Mouse (Mus musculus): ENCODE data around the gene Ipo7. TPM values are rescaled to one million over a fixed set of nuclear protein-coding genes. Genes with fewer than 3 reads are reported as not detected.
"Not testable (repeated sequence)": the region's sequence is repeated elsewhere in the genome, so short reads cannot be mapped to it uniquely, and the experiment has no call there.

Ipo7 gene
- total RNA-seq (2021), result 10 to 100 TPM; 85.3 to 98.7 TPM
- long read RNA-seq, experiment 1, full-length matches to known transcripts, result 3 of 21 reads
- long read RNA-seq, experiment 1, partial matches to known transcripts, result 5 of 21 reads
- long read RNA-seq, experiment 1, other reads (novel, unspliced or antisense), result 13 of 21 reads
- long read RNA-seq, experiment 2, full-length matches to known transcripts, result 4 of 13 reads
- long read RNA-seq, experiment 2, partial matches to known transcripts, result 1 of 13 reads
- long read RNA-seq, experiment 2, other reads (novel, unspliced or antisense), result 8 of 13 reads

DNA sequence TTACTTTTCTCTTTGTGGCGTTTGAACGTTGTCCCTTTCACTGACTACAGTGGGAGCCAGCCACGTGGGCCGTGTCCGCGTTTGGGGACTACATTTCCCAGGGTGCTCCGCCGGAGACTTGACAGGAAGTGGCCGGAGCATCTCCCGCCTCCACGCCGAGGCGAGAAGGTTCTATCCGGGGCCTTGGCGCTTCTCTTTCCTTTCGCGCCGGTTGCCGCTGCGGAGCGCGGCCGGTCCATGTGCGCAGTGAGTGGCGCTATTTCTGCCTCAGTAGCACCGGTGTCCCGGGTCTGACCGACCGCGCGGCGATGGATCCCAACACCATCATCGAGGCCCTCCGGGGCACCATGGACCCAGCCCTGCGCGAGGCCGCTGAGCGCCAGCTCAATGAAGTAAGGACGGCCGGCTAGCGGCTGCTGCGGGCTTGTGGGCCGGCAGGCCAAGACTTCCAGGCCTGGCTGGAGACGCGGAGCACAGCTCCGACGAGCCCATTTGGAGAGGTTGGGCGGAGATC, at the start of gene Ipo7:
Ipo7 (plus strand) TSS at position 158 of the 514 bp plus-strand sequence.
- intact Hi-C loops (cut with DNase I), result loop anchor here (2.0 kb wide), 2 partner anchors 31 to 41 kb away; partner anchors contain the start of gene Tmem41b
- DNase-seq, result peak; percentile 90 to 94

- intact Hi-C loops (cut with DNase I), result loop anchor here (5.0 to 10.0 kb wide), 2 partner anchors 174 to 262 kb away; no protein-coding TSS in a partner anchor
- peak; percentile 42 to 64 for DNase-seq
These were observed 49.1 kb upstream of the Ipo7 start for GRCm38 (mm10) chr7:109968924-109969450.

DNA sequence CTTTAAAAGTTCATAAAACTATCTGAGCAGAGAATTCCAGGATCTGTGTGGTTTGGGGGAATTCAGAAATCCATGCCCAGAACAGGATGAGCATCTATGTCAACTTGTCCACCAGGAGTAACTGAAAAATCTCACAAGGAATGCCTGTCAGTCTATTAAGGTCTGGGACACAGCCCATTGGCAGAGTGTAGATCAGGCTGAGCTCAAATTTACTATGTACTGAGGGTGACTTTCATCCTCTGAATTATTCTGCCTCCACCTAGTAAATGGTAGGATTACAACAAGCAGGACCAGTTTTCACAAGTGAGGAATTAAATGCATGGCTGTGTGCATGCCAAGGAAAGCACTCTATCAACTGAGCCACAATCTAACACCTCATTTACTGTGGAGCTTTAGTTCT, 48.5 kb upstream of the Ipo7 start:
- DNase-seq, result no peak
- intact Hi-C loops (cut with DNase I), result loop anchor here (5.0 to 10.0 kb wide), 2 partner anchors 175 to 262 kb away; no protein-coding TSS in a partner anchor

- no peak for DNase-seq
- intact Hi-C loops (cut with DNase I), result no loop called here
These were observed 41.9 kb upstream of the Ipo7 start for GRCm38 (mm10) chr7:109975966-109976715.

- intact Hi-C loops (cut with DNase I), result not testable (repeated sequence)
- DNase-seq, result peak in 1 of 2 experiments; percentile 41
These were observed 40.9 kb upstream of the Ipo7 start for GRCm38 (mm10) chr7:109977131-109977530.

DNA sequence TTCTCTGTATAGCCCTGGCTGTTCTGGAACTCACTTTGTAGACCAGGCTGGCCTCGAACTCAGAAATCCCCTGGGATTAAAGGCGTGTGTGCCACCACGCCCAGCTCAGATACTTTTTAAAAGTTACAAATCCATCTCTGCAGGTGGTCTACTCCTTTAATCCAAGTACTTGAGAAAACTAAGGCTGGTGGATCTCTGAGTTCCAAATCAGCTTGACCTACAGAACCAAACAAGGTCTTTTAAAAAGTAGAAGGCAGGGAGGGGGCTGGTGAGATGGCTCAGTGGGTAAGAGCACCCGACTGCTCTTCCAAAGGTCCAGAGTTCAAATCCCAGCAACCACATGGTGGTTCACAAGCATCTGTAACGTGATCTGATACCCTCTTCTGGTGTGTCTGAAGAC, 33.5 kb upstream of the Ipo7 start:
- intact Hi-C loops (cut with DNase I); DNase-seq: not testable (repeated sequence)

DNA sequence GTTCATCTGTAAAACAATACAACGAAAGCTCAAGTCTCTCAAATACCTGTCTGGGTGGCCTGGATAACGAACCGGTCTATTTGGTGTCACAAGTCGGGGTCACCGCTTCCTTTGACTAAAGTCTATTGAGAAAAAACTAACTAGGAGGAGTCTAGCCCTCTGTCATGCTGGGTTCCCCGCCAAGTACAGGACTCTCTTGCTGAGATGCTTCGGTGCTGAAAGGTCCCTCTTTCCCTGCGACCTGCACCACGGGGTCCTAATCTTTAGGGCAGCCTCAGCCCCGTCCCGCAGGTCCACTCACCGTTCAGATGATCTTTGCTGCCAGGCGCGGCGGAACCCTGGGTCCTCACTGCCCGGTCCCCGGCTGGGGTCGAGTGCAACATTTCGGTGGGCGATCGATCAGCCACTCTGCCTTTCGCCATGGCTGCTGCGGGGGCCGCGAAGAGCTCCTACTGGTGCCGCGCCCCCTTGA, 32.4 kb upstream of the Ipo7 start:
- intact Hi-C loops (cut with DNase I), result loop anchor here (2.0 kb wide), 2 partner anchors 33 to 75 kb away; partner anchors contain the start of genes Ipo7 and Zfp143
- DNase-seq, result no peak

- peak; percentile 99 for DNase-seq
- intact Hi-C loops (cut with DNase I), result loop anchor here (2.0 kb wide), 2 partner anchors 33 to 75 kb away; partner anchors contain the start of genes Ipo7 and Zfp143
These were observed 31.9 kb upstream of the Ipo7 start for GRCm38 (mm10) chr7:109986133-109986669.

DNA sequence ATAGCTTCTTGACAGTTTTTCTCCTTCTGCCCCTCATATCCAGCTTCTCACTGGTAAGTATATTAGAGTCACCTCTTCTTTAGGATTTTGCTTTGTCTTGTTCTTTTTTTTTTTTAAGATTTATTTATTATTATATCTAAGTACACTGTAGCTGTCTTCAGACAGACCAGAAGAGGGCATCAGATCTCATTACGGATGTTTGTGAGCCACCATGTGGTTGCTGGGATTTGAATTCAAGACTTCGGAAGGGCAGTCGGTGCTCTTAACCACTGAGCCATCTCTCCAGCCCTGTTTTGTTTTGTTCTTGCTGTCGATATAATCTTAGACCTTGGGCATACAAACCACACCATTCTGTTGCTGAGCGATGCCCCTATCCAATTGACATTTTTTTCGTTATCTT, 31.3 kb upstream of the Ipo7 start, which contains the start of gene Tmem41b:
Tmem41b (minus strand) TSS at position 155 of the 400 bp plus-strand sequence.
- intact Hi-C loops (cut with DNase I), result loop anchor here (2.0 kb wide), 2 partner anchors 32 to 74 kb away; partner anchors contain the start of genes Ipo7 and Zfp143

DNA sequence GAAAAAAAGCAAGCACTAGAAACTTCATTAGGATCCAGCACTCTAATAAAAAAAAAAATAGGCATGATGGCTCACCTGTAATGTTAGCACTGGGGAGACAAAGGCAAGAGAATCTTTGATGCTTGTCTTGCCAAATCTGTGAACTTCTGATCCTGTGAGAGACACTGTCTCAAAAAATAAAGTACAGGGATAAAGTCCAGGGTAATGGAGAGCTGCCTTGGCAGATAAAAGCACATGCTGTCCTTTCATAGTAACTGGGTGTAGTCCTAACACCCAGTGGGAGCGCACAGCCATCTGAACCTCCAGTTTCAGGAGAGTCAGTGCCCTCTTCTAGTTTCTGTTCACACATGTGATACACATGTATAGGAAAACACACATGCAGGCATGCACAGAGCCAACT, 26.8 kb upstream of the Ipo7 start:
- intact Hi-C loops (cut with DNase I), result no loop called here
- no peak for DNase-seq

More for the DNA sequence above, 31.3 kb upstream of the Ipo7 start, which contains the start of gene Tmem41b:
- not testable (repeated sequence) for DNase-seq

DNA sequence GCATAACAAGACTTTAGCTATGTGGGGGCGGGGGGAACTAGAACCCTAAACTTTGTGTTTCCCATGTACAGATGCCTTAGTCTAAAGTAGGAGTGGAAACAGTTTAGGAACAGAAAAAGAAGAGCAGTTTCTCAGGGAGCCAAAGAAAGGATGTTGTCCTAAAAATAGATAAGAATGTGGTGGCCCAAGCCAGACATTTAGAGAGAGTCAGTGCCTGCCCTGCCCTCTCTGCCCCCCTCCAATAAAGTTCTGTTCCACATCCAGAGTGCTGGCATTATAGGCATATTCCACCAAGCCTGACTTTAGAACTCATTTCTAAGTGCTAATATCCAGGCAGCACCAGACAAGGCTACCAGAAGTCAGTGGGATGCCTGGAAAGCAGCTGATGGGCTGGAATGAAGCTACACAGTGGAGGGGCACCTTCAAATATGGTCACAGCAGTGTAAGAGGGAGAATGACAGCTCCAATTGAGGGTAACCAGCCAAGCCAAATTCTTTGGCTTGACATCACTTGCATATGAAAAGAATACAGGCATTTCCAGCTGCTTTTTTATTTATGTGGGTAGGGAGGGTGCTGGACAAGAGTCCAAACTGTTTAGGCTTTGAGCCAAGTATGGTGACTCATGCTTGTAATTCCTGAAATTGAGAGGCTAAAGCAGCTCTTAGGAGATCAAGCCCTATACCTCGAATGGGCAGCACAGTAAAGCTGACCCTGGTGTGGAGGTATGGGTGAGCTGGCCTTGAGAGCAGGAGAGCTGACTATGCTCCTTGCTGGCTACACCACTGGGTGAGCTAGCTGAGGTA, 24.7 kb upstream of the Ipo7 start:
- peak; percentile 24 to 70 for DNase-seq
- intact Hi-C loops (cut with DNase I), result no loop called here

GRCm38 (mm10) chr7:109998388-109998787, 19.7 kb upstream of the Ipo7 start:
- DNase-seq, result no peak
- intact Hi-C loops (cut with DNase I), result no loop called here

DNA sequence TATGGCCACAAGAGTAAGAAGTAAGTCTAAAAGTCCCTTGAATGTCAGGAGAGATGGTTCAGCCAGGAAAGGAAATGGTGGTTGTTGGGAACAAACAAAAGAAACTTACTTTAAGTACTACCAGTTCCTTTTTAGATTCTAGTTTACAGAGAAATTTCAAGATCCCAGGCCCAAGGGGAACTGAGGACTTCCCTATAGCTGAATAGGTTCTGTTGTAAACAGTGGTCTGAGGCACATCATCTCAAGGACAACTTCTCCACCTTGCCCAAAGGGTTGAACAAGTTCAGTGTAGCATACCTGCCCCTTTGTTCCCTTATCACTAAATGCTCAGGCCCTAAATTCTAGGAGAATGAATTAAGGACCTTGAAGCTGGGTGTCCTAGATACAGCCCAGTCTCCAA, 16.0 kb upstream of the Ipo7 start:
- intact Hi-C loops (cut with DNase I), result no loop called here
- no peak for DNase-seq

- intact Hi-C loops (cut with DNase I), result no loop called here
- DNase-seq, result peak; percentile 57 to 62
These were observed 15.1 kb upstream of the Ipo7 start for GRCm38 (mm10) chr7:110002968-110003367.

DNA sequence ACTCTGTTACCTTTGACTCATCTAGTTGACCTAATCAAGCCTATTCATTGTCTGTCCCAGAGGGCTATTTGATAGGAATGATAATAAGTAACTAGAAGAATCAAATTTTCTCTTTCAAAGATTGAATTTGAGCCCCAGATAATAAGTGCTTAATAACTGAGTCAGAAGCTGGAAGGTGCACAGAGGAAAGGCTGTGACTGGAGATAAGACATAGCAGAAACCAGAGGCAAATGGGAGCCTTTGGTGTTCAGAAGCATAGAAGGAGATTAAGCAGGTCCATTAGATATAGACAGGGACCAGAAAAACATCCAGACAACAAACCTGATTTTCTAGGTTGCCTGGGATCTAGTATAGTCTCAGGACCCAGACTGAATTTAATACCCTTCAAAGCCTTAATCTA, 12.1 kb upstream of the Ipo7 start:
- DNase-seq, result no peak
- intact Hi-C loops (cut with DNase I), result no loop called here

- no peak for DNase-seq
- intact Hi-C loops (cut with DNase I), result no loop called here
These were observed 11.4 kb upstream of the Ipo7 start for GRCm38 (mm10) chr7:110006471-110007195.

GRCm38 (mm10) chr7:110008513-110008912, 9.6 kb upstream of the Ipo7 start:
- intact Hi-C loops (cut with DNase I), result no loop called here
- DNase-seq, result no peak

GRCm38 (mm10) chr7:110009084-110009483, 9.0 kb upstream of the Ipo7 start:
- DNase-seq, result no peak
- intact Hi-C loops (cut with DNase I), result no loop called here

GRCm38 (mm10) chr7:110011417-110011816, 6.7 kb upstream of the Ipo7 start:
- intact Hi-C loops (cut with DNase I), result no loop called here
- no peak for DNase-seq
